Mouse (Mus musculus) forebrain, embryonic 10.5 days (tissue): ENCODE measurements at regions not wholly inside any gene's neighbourhood (a gene's known extent, or its start where the extent isn't known, plus 50 kb on each side); places are given as distances from the start of the nearest gene placed in this dataset.
"Not testable (repeated sequence)": the region's sequence is repeated elsewhere in the genome, so short reads cannot be mapped to it uniquely, and the experiment has no call there.

Experiments
- DNase-seq: peaks from one replicate; pipeline ENCODE4 v3.0.0-alpha.2; 2017; ENCODE audit warnings: low spot score; ENCODE audit errors: extremely low spot score
- H3K27ac ChIP-seq: fragments of 300-500 bp; sonication (generic); 2 replicates; pipeline ENCODE4 v1.5.1; 2016; ENCODE audit warnings: mild to moderate bottlenecking
- H3K27me3 ChIP-seq: fragments of 300-500 bp; sonication (generic); 2 replicates; pipeline ENCODE4 v1.6.1; 2016; ENCODE audit warnings: mild to moderate bottlenecking; ENCODE audit not compliant: poor library complexity, severe bottlenecking
- H3K36me3 ChIP-seq: fragments of 300-500 bp; sonication (generic); replicated peaks from 2 replicates; pipeline ENCODE4 v1.6.1; 2016; ENCODE audit warnings: mild to moderate bottlenecking, moderate library complexity
- H3K4me1 ChIP-seq: fragments of 300-500 bp; sonication (generic); 2 replicates; pipeline ENCODE4 v1.6.1; 2016
- H3K4me3 ChIP-seq: fragments of 300-500 bp; sonication (generic); 2 replicates; pipeline ENCODE4 v1.5.1; 2016; ENCODE audit warnings: mild to moderate bottlenecking, moderate library complexity
- H3K9me3 ChIP-seq: fragments of 300-500 bp; sonication (generic); 2 replicates; pipeline ENCODE4 v1.6.1; 2016; ENCODE audit warnings: mild to moderate bottlenecking, moderate library complexity
- WGBS: fragments of 180-500 bp; shearing (Covaris S2); methylation state at CpG from one replicate; pipeline ENCODE4 v1.1.7; 2016; 5-methylcytosine and 5-hydroxymethylcytosine counted together

GRCm38 (mm10) chr17:83972470-83972869 is 124.7 kb upstream of the Haao start:
- no peaks in the 10 kb centered on the region; the same call in 1 of the 2 replicates for H3K9me3 ChIP-seq
- H3K27ac ChIP-seq, result peak overlapping the region; percentile 80
- DNase-seq, result no peak
- H3K36me3 ChIP-seq, result no peaks in the 10 kb centered on the region
- H3K4me3 ChIP-seq, result no peak overlapping the region
- H3K4me1 ChIP-seq, result peaks cover 29% of the 10 kb centered on the region
- 86% methylated on average over 4 of the region's 4 CpGs for WGBS
- no peaks in the 10 kb centered on the region for H3K27me3 ChIP-seq

DNA sequence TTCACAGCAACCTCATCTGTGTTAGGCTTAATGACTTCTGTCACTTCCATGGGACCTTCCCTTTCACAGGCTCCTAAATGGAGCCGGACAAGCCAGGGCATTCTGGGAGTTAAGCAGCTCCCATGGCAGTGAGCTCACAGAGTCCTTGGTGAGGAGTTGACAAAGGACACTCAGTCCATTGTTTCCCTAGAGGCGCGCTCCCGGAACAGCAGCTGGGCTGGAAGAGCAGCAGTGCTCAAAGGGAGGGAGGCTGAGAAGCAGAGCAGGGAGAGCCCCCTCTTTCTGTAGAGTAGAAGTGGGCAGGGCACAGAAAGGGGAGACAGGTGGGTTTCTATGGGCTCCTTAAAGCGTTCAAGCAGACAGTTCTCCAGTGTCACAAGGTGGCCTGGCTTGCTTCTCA is 124.3 kb upstream of the Haao start:
- peak overlapping the region; percentile 80 for H3K27ac ChIP-seq

DNA sequence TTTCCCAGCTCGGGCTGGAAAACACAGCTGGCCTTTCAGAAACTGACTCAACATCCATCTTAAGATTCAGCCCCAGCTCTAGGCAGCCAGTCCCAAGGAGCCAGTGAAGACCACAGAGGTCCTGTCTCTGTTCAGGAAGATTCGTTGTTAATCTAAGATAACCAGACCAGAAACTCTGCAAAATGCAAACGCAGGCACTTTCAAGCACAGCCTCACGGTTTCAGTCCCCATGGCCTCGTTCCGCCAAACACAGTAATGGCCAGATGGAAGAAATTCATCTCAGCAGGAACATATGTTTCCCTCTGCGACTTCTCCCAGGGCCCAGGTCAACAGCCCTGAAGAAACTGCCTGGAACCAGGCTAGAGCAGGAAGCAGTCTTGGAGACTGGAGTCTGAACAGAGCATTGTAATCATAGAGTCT is 121.7 kb upstream of the Haao start:
- 0 out of 2 replicates have a peak, but pooled peaks cover under 1% of the 10 kb centered on the region for H3K27me3 ChIP-seq
- H3K9me3 ChIP-seq, result no peaks in the 10 kb centered on the region; the same call in 1 of the 2 replicates
- no peaks in the 10 kb centered on the region for H3K36me3 ChIP-seq
- 79% methylated on average over 7 of the region's 7 CpGs for WGBS
- peak overlapping the region; percentile 63 for H3K27ac ChIP-seq
- no peak for DNase-seq
- H3K4me3 ChIP-seq, result no peak overlapping the region
- peaks cover 36% of the 10 kb centered on the region for H3K4me1 ChIP-seq

More for the DNA sequence above, 124.3 kb upstream of the Haao start:
- peaks cover 29% of the 10 kb centered on the region for H3K4me1 ChIP-seq
- 13% methylated on average over 5 of the region's 5 CpGs for WGBS
- H3K9me3 ChIP-seq, result no peaks in the 10 kb centered on the region; the same call in 1 of the 2 replicates
- no peak overlapping the region for H3K4me3 ChIP-seq
- no peaks in the 10 kb centered on the region for H3K36me3 ChIP-seq
- H3K27me3 ChIP-seq, result no peaks in the 10 kb centered on the region
- no peak for DNase-seq

DNA sequence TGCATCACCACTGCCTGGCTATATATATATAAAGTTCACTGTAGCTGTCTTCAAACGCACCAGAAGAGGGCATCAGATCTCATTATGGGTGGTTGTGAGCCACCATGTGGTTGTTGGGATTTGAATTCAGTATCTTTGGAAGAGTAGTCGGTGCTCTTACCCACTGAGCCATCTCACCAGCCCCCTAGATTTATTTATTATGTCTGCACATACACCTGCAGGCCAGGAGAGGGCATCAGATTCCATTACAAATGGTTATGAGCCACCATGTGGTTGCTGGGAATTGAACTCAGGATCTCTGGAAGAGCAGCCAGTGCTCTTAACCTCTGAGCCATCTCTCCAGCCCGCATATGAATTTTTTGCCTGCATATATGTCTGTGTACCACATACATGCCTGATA is 120.4 kb upstream of the Haao start:
- H3K4me3 ChIP-seq, H3K27ac ChIP-seq, DNase-seq, H3K36me3 ChIP-seq, H3K9me3 ChIP-seq: not testable (repeated sequence)
- Histone ChIP-seq H3K4me1 (peaks cover 40% of the 10 kb centered on the region), H3K27me3 (peaks cover 12% of the 10 kb centered on the region)
- WGBS, result 88% methylated on average over 3 of the region's 3 CpGs

DNA sequence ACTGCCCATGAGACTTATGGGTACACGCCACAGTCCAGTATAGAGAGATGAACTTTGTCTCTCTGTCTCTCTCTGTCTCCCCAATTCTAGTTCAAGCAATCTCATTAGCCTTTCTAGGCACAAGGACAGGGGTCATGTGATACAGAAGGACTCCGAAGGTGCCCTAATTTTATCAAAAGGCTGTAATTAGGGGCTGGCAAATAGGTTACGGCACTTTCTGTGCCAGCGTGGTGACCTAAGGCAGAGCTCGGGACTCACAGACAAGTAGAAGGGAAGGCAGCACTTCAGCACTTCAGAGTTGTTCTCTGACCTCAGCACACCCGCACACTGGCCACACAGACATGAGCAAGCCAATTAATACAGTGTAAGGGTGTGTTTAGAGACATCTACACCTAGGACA is 119.2 kb upstream of the Haao start:
- WGBS, result 89% methylated on average over 6 of the region's 6 CpGs
- H3K36me3 ChIP-seq, result no peaks in the 10 kb centered on the region
- no peak overlapping the region for H3K27ac ChIP-seq
- peaks cover 22% of the 10 kb centered on the region for H3K27me3 ChIP-seq
- H3K4me1 ChIP-seq, result peaks cover 34% of the 10 kb centered on the region
- H3K9me3 ChIP-seq, result no peaks in the 10 kb centered on the region; the same call in 1 of the 2 replicates
- no peak overlapping the region for H3K4me3 ChIP-seq
- no peak for DNase-seq

DNA sequence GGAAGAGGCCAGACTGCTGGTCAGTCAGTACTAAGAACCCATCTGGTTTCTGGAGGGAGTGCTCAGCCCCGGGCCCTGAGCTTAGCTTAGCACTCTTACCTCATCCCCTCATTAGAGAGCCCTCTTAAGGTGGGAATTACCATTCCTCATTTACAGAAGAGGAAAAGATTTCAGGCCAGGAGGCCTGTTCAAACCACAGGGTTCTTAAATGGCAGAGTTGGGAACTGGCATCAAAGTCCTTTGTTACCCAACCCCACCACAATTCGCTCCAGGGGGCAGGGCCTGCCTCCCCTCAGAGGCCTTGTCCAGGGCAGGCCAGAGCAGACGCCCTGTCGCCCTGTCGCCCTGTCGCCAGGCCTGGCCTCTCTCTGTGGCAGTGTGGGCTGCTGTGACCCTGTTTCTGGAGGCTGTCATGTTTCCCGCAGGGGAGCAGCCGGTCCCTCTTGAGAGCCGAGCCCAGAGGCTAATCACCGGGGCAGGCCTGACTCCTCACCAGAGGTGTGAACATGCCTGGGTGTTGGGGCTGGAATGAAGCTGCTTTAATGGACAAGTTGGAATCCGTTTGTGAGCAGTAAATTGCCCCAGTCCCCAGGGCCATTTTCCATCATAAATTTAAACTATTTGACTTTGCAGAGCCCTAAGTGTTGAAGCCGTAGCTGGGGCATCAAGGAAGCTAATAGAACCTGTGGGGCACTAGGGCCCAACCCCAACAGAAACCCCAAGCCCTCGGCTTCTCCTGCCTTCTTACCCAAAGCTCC is 116.9 kb upstream of the Haao start:
- no peak for DNase-seq
- Histone ChIP-seq H3K27ac (peak overlapping the region; percentile 81), H3K9me3 (no peaks in the 10 kb centered on the region; the same call in 1 of the 2 replicates), H3K4me3 (no peak overlapping the region), H3K4me1 (peaks cover 42% of the 10 kb centered on the region), H3K36me3 (no peaks in the 10 kb centered on the region), H3K27me3 (peaks cover 42% of the 10 kb centered on the region)
- WGBS, result 37% methylated on average over 13 of the region's 13 CpGs

DNA sequence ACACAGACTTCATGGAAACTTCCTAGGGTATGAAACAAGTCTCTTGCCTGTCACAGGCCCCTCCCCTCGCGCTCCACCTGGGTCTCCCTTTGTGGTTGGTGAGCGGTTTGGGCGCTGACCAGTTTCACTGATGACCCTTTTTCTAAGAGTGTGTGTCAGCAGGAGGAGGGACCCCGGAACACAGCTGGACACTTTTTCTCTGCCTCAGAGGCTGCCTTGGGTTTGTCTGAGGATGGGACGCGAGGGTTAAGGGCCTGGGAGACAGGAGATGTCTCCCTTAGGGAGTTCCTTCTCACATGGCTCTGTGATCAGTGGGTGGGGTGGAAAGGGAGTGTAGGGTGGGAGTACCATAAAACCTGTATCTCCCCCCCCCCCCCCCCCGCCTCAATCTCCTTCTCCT is 115.8 kb upstream of the Haao start:
- H3K27ac ChIP-seq, result 0 out of 2 replicates have a peak overlapping the region, but pooled peaks have one; percentile 81

DNA sequence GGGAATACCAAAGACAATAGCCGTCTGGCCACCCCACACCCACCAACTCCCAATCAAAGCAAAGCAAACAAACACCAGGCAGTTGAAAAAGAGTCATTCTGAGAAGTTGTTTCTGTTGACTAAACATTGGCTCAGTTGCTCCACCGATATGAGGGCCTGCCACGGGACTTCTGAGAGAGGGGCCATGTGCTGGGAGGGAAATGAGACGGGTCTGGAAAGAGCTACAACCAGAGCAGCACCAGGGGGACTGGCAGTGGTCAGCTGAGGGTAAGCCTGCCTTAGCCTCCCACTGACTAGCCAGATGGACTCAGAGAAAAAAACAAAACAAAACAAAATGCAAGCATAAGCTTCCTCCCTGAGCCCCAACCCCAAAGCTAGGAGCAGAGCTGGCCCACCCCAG is 115.1 kb upstream of the Haao start:
- no peak for DNase-seq
- no peaks in the 10 kb centered on the region for H3K36me3 ChIP-seq
- WGBS, result 35% methylated on average over 4 of the region's 4 CpGs
- peaks cover 59% of the 10 kb centered on the region for H3K27me3 ChIP-seq
- H3K27ac ChIP-seq, result peak overlapping the region; percentile 37; the same call in 1 of the 2 replicates
- H3K9me3 ChIP-seq, result no peaks in the 10 kb centered on the region; the same call in 1 of the 2 replicates
- H3K4me1 ChIP-seq, result peaks cover 60% of the 10 kb centered on the region
- H3K4me3 ChIP-seq, result no peak overlapping the region

More for the DNA sequence above, 115.8 kb upstream of the Haao start:
- Histone ChIP-seq H3K9me3 (no peaks in the 10 kb centered on the region; the same call in 1 of the 2 replicates), H3K27me3 (peaks cover 52% of the 10 kb centered on the region), H3K36me3 (no peaks in the 10 kb centered on the region), H3K4me1 (peaks cover 53% of the 10 kb centered on the region), H3K4me3 (no peak overlapping the region)
- no peak for DNase-seq
- 71% methylated on average over 8 of the region's 8 CpGs for WGBS

DNA sequence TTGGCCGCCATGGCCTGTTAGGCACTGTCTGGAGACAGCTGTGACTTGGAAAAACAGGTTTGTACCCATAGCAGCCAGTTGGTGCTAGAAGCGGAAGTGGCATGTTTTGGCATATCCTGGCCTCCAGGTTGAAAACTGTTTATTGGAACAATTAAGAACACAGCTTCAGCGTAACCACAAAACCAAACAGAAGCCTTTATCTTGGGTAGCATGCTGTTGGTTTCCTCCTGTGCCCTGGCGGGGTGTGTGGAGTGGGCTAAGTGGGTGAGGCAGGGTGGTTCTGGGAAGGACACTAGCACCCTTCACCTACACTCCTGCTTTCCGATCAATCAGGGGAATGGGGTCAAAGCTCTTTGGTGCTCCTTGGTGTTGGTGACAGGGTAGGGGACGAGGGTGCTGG is 114.4 kb upstream of the Haao start:
- peak overlapping the region; percentile 44; the same call in 1 of the 2 replicates for H3K27ac ChIP-seq
- H3K4me3 ChIP-seq, result no peak overlapping the region
- WGBS, result 89% methylated on average over 6 of the region's 6 CpGs
- no peaks in the 10 kb centered on the region for H3K36me3 ChIP-seq
- peaks cover 59% of the 10 kb centered on the region for H3K27me3 ChIP-seq
- H3K9me3 ChIP-seq, result no peaks in the 10 kb centered on the region; the same call in 1 of the 2 replicates
- DNase-seq, result no peak
- peaks cover 67% of the 10 kb centered on the region for H3K4me1 ChIP-seq

GRCm38 (mm10) chr17:83960821-83961220 is 113.1 kb upstream of the Haao start:
- no peak for DNase-seq
- Histone ChIP-seq H3K27me3 (peaks cover 65% of the 10 kb centered on the region), H3K9me3 (no peaks in the 10 kb centered on the region; the same call in 1 of the 2 replicates), H3K27ac (peak overlapping the region; percentile 72), H3K4me1 (peaks cover 80% of the 10 kb centered on the region), H3K36me3 (no peaks in the 10 kb centered on the region), H3K4me3 (no peak overlapping the region)
- WGBS, result 80% methylated on average over 7 of the region's 7 CpGs

GRCm38 (mm10) chr17:83960158-83960557 is 112.4 kb upstream of the Haao start:
- WGBS, result 73% methylated on average over 3 of the region's 3 CpGs
- Histone ChIP-seq H3K4me1 (peaks cover 87% of the 10 kb centered on the region), H3K4me3 (no peak overlapping the region), H3K36me3 (no peaks in the 10 kb centered on the region), H3K9me3 (no peaks in the 10 kb centered on the region), H3K27ac (peak overlapping the region; percentile 72), H3K27me3 (peaks cover 67% of the 10 kb centered on the region)
- no peak for DNase-seq

DNA sequence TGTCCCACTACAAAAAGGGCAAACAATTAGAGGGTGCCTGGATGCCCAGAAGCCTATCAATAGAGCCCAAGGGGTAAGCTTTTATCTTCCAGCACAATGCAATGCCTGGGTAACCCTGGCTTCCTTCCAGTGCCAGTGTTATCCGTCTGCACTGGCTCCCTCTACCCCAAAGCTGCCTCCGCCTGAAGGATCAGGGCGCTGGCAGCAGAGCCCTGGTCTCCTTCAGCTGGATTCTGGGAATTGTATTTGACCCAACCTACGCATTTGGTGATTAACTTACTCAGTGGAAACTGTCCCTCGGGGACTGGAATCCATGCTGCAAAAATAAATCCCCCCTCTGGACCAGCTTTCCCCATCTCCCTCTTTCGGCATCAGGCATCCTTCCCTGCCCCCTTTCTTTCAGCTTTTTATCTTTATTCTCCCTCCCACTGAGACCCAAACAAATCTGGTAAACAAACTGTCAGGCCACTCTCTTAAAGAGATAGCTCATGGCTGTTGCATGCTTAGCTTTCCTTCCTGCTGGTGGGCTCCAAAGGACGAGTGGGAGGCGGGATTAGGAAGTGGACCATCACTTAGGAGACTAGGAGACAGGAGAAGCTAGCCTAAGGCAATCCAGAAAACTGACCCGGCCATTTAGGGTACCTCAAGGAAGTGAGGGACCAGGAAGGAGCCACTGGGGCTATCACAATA is 111.5 kb upstream of the Haao start:
- H3K4me1 ChIP-seq, result peaks cover 88% of the 10 kb centered on the region
- DNase-seq, result no peak
- H3K9me3 ChIP-seq, result no peaks in the 10 kb centered on the region
- no peak overlapping the region for H3K4me3 ChIP-seq
- peak overlapping the region; percentile 93 for H3K27ac ChIP-seq
- H3K36me3 ChIP-seq, result no peaks in the 10 kb centered on the region
- WGBS, result 47% methylated on average over 9 of the region's 9 CpGs
- peaks cover 65% of the 10 kb centered on the region for H3K27me3 ChIP-seq

GRCm38 (mm10) chr17:83958706-83959105 is 110.9 kb upstream of the Haao start:
- no peaks in the 10 kb centered on the region for H3K36me3 ChIP-seq
- no peaks in the 10 kb centered on the region for H3K9me3 ChIP-seq
- DNase-seq, result no peak
- WGBS, result 82% methylated on average over 3 of the region's 3 CpGs
- H3K27me3 ChIP-seq, result peaks cover 59% of the 10 kb centered on the region
- H3K27ac ChIP-seq, result peak overlapping the region; percentile 93
- H3K4me3 ChIP-seq, result no peak overlapping the region
- H3K4me1 ChIP-seq, result peaks cover 88% of the 10 kb centered on the region
